Mouse (Mus musculus): ENCODE data around the gene Ulk2. TPM values are rescaled to one million over a fixed set of nuclear protein-coding genes. Genes with fewer than 3 reads are reported as not detected.

Ulk2 gene
- polyA plus RNA-seq (2012): 4.4 and 5.0 TPM in 2 replicates

DNA sequence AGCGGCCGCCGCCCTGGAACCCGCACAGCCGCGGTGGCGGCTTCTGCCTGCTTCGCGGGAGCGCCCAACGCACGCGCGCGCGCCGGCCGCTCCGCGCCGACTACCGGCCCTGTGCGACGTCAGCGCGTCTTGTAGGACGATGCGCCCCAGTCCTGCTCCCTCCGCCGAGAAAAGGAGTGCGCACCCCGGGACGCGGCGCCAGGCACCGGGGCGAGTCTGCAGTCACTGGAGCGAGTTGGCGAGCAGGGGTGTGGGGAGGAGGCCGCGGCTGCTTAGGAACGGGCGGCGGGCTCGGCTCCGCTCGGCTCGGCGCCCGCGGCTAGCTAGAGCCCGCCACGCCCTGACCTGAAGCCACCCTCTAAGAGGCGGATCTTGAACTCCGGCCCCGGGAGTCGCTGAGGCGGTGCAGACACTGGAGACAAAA lies at the start of gene Ulk2:
Gene Ulk2 (minus strand): TSS at position 86 of the 424 bp plus-strand sequence.

DNA sequence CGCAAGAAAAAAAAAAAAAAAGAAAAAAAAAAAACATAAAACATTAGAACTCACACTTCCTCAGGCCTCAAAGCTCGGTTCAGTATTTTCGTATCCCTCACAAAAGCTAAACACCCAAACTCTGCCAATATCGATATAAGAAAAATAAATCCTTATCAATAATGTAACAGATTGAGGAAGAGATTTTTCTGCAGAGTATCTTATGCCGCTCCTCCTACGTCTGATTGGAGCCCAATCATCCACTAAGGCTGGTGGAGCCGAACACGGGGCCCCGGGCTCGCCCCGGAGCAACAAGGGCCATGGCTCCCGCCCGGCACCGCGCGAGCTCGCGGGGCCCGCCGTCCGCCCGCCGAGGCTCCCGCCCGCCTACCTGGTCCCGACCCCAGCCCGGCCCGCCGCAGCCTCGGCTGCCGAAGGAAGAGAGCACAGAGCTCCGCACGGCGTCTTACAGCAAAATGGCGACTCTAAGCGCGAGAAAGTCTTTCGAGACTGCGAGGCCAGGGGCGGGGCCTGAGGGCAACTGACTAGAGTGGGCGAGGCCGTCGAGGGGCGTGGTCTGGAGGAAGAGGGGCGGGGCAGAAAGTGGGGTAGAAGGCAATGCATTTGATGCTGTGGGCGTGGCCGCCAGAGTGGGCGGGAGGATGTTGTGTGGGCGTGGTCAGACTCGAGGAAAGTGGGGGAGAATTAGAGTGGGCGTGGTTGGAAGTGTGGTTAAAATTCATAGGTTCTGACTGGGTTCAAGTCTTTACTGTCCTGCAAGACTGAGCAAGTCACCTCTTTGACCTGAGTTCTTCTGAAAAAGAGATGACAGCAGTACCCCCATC lies 93.1 kb downstream of the Ulk2 start, which contains the start of gene Prpsap2:
Gene Prpsap2 (minus strand): TSS at position 505 of the 824 bp plus-strand sequence.

Other genes with a start within 250 kb of the Ulk2 start
- gene Grap, start 201.8 kb downstream of the Ulk2 start, polyA plus RNA-seq (2012): 3.1 and 3.3 TPM in 2 replicates
- gene Fam83g, start 171.0 kb downstream of the Ulk2 start, polyA plus RNA-seq (2012): 0.25 and 0.46 TPM in 2 replicates
- not detected in 2 replicates for gene Slc5a10, start 134.2 kb downstream of the Ulk2 start, polyA plus RNA-seq (2012)
- 18.9 and 20.7 TPM in 2 replicates for gene Prpsap2, start 93.0 kb downstream of the Ulk2 start, polyA plus RNA-seq (2012)
- gene Akap10, start 75.2 kb upstream of the Ulk2 start, polyA plus RNA-seq (2012): 28.7 and 34.9 TPM in 2 replicates
- gene Specc1, start 101.7 kb upstream of the Ulk2 start, polyA plus RNA-seq (2012): 3.2 and 3.9 TPM in 2 replicates